Mouse (Mus musculus) CD4-positive helper T cell, adult 2 months (primary cell): Measurements from ENCODE around the gene Rph3a.

Experiments used
- DNase-seq: peaks from one replicate; pipeline ENCODE4 v3.0.0-alpha.2; 2012; ENCODE audit warnings: low read depth, missing footprints, low spot score

Rph3a gene

GRCm38 (mm10) chr5:121009811-121010569 lies at the start of gene Rph3a:
TSS of gene Rph3a (minus strand) at chr5:121010092.
- no peak for DNase-seq

DNA sequence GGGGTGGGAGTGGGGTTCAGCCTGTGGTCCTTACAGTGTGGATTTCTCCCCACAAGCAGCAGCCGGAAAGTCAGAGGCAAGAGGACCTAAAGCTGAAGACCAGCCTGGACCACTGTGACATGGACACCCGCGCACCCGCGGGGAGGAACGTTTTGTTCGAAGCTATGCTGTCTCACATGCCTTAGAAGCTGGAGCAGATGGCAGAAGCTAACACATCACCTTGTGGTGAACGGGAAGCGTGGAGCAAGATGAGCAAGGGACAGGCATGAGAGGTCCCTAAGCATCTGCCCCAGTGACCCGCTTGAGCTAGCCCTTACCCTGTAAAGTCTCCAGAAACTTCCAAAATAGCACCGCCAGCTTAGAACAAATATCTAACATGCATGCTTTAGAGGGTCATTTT lies 48.4 kb upstream of the Rph3a start:
- no peak for DNase-seq

GRCm38 (mm10) chr5:121053886-121054285 lies 44.0 kb upstream of the Rph3a start:
- DNase-seq: no peak

DNA sequence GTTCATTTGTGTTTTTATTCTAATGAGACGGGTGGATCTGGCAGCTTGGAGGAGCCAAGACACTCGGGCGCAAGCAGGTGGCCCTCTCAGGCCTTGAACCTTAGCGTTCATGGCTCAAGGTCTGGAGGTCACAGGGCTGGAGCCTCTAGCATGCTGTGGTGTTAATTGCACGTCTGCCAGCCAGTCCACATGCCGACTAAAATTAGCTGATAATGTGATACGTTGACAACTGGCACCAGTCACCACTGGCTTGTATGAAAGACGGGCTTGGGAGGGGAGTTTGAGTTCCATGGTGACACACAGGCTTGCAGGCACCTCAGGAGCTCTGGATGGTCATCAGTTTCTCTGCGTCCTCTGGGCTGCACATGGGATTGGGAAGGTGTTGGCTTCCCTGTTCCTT lies 31.9 kb upstream of the Rph3a start:
- no peak for DNase-seq

DNA sequence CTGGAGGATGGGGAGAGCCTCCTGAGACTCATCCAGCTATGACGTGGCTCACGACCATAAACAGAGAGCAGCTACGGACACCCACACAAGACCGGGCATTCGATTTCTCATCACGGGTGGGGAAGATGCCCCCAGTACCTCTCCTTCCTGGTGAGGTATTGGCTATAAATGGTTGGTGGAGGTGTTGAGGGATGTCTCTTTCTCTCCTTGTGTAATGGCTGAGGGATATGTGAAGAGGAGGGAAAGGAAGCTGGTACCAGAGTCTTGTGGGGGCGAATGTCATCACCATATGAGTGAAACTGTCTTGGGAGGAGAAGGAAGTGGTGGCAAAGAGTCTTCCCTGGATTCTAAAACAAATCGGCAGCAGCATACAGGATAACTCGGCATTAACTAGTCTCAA lies 29.6 kb upstream of the Rph3a start:
- DNase-seq: no peak

GRCm38 (mm10) chr5:121030161-121030560 lies 20.3 kb upstream of the Rph3a start:
- no peak for DNase-seq

GRCm38 (mm10) chr5:121019505-121019904 lies 9.6 kb upstream of the Rph3a start:
- no peak for DNase-seq

DNA sequence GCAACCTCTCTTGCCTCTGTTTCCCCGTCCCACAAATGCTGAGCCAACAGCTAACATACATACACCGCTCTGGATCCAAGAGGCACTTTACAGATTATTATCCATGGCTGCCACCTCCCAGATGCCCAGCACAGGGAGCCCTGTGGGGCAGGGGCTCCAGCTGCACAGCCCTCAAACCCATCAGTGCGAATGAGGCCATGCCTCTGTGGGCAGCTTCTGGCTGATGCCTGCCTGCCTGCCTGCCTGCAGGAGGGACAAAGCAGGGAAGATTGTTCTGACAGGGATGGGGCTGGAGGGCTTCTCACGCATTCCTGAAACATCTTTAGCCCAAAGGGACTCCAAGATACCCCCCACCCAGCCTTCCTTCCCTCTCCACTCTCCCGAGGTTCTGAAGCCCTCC lies 7.8 kb upstream of the Rph3a start:
- DNase-seq: no peak

DNA sequence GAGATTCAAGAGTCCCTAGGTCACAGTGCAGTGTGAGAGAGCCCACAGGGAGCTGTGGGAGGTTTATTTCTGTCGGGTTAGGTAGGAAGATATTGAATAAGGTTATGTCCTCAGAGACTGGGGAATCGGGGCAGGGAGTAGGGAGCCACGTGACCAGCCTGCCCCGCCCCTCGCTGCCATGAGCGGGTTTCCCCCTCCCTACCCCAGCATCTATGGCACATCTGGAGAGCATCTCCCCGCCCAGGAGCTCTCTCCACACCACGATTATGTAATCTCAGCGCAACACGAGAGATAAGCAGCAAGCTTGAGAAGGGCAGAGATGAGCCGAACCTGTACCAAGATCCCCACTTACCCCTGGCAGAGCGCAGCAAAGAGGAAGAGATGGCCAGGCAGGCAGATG lies 6.5 kb upstream of the Rph3a start:
- DNase-seq: no peak

GRCm38 (mm10) chr5:121014496-121014895 lies 4.6 kb upstream of the Rph3a start:
- DNase-seq: no peak

- DNase-seq: no peak
Observed at GRCm38 (mm10) chr5:121011962-121012361, 2.1 kb upstream of the Rph3a start.

GRCm38 (mm10) chr5:121009406-121009805 lies 486 bp downstream of the Rph3a start:
- DNase-seq: peak; percentile 30

DNA sequence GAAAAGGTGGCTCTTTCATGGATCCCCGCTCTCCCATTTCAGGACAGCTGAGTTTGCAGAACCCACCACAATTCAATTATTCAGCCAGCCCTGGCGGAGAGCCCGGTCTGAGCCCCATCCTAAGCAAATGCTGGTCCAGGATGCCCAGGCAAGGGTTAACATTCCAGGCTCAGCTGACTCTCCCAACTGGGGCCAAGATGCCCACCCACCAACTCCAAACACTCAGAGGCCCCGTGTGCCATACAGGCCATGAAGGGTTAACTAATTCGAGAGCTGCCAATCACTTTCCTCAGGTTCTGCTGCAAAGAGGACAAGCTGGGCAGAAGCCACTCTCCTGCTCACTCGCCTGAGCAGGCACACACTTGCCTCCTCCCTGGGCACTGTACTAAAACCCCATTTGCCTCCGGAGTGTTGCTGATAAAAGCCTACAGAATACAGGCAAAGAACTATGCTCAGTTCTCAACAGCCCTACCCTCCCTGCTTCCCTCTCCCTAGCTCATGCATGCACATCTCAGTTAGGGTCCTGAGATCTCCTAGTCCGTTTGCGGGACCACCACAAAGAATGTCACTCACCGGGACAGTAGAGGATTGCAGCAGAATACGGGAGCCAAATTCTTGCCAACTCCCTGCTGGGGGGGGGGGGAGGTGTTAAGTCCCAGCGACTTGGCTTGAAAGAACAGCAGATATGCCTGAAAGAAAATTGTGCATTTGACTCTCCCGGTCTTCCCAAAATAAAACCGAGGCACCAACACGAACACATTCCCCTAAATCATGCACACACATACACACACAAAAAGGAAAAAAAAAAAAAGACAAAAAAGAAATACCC lies 1.3 kb downstream of the Rph3a start:
- DNase-seq: no peak

- DNase-seq: no peak
Observed at GRCm38 (mm10) chr5:121007563-121007962, 2.3 kb downstream of the Rph3a start.

- no peak for DNase-seq
Observed at GRCm38 (mm10) chr5:121007130-121007529, 2.8 kb downstream of the Rph3a start.

DNA sequence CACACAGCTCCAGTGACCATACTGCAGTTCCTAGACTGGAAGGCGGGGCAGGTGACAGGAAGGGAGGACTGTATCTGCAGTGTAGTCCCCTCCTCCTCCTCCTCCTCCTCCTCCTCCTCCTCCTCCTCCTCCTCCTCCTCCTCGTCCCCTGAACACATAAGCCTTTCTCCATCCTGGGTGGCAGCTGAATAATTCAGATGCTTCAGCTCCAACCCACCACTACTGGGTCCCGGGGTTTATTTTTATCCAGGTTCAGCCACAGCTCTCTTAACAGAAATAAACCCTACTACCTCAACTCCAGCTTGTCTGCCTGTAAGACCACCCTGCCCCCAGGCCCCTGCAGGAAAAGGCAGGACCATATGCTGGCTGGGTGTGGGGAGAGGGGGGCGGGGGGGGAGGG lies 3.7 kb downstream of the Rph3a start:
- no peak for DNase-seq

- DNase-seq: peak; percentile 19
Observed at GRCm38 (mm10) chr5:121003781-121004180, 6.1 kb downstream of the Rph3a start.

DNA sequence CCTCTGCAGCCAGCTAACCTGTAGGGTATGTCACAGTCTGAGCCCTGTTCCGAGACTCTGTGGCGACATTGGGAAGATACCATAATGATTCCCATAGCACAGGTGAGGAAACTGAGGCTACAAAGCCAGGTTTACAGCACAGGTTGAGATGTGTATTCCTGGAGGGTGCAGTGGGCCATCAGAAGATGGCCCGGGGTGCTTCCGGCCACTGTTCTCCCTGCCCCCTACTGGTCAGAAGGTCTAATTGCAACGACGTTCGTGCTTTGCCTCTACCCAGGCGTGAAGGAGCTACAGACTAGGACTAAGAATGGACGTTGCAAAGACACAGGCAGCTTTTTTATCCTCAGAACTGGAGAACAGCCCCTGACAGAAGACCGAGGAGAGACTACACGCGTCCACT lies 10.3 kb downstream of the Rph3a start:
- DNase-seq: peak; percentile 25

- no peak for DNase-seq
Observed at GRCm38 (mm10) chr5:120988373-120988772, 21.5 kb downstream of the Rph3a start.

GRCm38 (mm10) chr5:120983029-120983428 lies 26.9 kb downstream of the Rph3a start:
- DNase-seq: no peak

DNA sequence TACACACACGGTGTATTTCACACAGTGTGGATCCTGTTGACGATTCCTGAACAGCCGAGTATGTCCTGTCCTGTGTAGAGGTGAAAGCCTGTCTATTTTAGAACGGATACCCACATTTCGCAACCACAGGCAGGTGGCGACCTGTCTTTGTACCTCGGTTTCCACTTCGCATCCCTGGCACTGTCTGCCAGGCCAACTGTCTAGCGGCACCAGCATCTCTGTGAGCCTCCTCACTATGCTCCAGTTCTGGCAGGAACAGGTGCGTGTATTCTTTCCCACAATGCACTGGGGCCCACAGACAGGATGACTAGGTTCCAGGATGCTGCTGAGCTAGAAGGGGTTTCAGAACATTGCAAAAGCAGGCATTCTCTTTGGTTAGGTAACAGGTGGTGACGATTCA lies 28.7 kb downstream of the Rph3a start:
- DNase-seq: no peak

DNA sequence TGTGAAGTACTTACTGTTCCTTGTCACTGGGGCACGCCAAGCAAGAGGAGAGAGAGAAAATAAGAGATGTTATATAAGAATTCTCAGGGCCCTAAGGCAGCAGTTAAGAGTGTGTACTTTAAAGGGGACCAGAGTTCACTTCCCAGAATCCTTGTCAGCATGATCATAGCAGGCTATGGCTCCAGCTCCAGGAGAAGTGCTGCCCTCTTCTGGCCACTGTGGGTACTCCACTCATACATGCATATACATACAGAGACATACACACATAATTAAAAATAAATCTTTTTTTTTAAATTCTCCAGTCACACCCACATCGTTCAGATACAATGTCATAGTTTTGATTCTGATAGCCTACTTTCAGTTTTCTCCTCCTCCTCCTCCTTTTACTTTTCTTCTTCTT lies 29.8 kb downstream of the Rph3a start:
- DNase-seq: no peak

GRCm38 (mm10) chr5:120976138-120976537 lies 33.8 kb downstream of the Rph3a start:
- no peak for DNase-seq
